Mouse (Mus musculus) T-cell, adult 2 months (primary cell): ENCODE data around the gene Usp54.
"Not testable (repeated sequence)": the region's sequence is repeated elsewhere in the genome, so short reads cannot be mapped to it uniquely, and the experiment has no call there.

Experiments used
- DNase-seq: peaks from one replicate; pipeline ENCODE4 v3.0.0; 2022; ENCODE audit warnings: low spot score

Gene Usp54

GRCm38 (mm10) chr14:20654690-20655421, 14.0 kb upstream of the Usp54 start:
- DNase-seq, result no peak

- no peak for DNase-seq
Observed at GRCm38 (mm10) chr14:20651722-20652256, 10.9 kb upstream of the Usp54 start.

DNA sequence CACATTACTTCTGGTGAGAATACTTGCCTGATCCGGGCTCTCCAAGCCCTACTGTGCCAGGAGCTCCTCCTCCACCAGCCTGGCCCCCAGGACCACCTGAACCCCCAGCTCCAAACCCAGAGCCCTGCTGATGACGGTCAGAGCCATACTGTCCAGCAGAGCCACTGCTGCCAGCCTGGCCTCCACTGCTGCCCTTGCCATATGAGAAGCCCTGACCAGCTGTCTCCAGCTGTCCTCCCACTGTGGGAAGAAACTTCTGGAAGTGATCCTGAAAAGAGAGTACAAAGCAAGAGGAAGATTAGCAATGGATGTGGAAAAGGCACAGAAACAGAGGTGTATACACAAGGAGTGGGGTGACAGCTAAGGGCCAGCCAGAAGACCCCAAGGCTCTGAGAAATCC, 10.1 kb upstream of the Usp54 start:
- no peak for DNase-seq

DNA sequence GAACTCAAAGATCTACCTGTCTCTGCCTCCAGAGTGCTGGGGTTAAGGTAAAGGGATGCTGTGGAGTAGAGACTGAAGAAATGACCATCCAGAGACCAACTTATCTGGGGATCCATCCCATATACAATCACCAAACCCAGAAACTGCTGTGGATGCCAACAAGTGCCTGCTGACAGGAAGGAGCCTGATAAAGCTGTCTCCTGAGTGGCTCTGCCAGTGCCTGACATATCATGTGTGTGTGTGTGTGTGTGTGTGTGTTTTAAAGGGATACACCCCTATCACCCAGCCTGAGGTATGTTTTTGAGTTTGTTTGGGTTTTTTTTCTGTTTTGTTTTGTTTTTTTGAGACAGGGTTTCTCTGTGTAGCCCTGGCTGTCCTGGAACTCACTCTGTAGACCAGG, 5.5 kb upstream of the Usp54 start:
- DNase-seq, result no peak

- DNase-seq, result no peak
Observed at GRCm38 (mm10) chr14:20645547-20645946, 4.7 kb upstream of the Usp54 start.

DNA sequence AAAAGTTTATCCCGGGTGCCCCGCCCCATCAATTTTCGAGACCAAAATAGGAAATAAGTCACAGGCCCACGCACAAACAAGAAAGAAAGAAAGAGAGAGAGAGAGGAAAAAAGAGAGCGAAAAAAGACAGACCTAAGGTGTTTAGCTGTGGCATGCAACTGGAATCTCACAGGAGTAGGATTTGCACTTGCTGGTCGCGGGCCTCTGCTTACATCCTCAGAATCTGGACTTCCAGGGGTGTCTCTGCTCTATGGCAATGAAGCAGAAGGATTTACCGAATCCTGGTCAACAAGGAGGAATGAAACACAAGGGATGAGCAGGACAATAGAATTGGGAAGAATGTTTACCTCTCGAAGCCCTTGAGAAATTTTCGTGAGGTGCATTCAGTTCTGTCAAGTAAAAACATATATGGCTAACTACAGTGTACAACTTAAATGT, 594 bp upstream of the Usp54 start:
- no peak for DNase-seq

DNA sequence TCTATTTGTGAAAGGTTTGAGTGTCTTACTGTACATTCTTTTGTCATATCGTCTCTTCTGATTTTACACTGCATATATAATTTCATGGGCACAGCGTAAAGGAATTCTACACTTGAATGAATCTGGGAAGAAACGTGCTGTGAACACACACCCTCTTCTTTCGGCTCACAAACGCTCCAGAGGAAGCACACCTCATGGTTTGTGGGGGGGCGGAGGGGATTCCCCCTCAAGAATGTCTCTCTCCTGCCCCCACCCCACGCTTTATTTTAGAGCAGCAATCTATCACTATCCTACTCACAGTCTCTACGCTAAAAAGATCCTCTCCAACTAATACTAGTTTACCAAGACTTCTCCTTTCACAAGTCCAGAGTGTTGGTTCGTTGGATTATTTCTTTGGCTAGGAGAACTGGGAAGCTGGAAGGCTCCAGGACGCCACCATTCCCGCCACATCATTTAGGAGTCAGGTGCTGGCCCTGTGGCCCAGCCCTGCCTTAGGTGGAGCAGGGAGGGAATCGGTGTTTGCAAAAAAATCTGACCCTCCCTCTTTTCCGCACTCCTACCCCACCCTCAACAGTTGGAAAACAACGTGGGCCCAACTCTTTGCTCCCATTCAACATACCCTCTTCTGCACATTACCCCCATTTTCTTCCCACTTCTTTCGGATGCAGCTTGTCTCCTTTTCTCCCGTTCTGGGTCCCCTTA, 794 bp downstream of the Usp54 start:
- DNase-seq, result peak; percentile 66

DNA sequence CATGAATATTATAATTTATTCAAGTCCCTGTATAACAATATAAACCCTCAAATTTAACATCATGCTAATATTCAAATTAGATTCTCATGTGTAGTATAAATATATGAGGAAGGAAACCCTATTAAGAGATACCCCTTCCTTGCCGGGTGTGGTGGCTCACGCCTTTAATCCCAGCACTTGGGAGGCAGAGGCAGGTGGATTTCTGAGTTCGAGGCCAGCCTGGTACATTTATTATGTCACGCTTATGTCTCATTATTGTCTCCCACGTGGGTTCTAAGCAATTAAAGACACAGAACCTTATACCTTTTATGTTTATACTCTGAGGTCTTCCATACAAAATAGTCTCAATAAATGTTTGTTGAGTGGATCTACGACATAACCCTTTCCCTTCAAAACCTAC, 2.2 kb downstream of the Usp54 start:
- no peak for DNase-seq

DNA sequence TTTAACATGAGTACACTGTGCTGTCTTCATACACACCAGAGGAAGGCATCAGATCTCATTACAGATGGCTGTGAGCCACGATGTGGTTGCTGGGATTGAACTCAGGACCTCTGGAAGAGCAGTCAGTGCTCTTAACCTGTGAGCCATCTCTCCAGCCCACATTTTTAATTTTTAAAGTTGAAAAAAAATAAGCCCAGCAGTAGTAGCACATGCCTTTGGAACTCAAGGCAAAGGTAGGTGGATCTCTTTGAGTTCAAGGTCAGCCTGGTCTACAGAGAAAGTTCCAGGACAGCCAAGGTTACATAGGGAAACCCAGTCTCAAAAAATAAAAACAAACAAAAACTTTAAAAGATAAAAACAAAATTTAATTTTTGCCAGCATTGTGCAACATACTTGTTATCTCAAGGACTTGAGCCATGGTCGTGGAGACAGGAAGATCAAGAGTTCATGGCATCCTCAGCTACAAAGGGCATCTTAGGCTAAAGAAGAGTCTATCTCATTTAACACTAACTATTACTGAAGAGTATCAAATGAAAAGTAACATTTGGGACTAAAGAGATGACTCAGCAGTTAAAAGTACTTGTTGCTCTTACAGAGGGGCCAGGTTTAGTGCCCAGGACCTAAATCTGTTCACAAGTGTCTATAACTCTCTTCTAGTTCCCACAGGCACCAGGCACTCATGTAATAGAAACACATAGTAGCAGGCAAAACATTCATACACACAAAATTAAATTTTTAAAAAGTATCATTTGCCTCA, 2.9 kb downstream of the Usp54 start:
- no peak for DNase-seq

- DNase-seq, result not testable (repeated sequence)
Observed at GRCm38 (mm10) chr14:20636968-20637367, 3.9 kb downstream of the Usp54 start.

DNA sequence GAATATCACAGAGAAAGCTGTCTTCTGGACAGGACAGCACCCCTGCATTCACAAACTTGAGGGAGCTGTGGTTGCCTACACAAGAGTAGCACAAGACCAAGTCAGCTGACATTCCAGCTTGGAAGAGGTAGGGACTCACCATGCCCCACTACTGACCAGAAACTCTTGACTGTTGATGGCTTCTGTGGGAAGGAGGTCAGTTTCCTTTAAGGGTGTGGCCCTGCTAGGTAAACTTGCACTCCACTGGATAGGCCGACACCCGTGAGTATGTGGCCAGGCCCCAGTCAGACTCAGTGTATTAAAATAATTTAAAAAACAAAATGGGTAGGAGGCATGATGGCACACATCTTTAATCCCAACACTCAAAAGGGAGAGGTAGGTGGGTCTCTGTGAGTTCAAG, 5.3 kb downstream of the Usp54 start:
- no peak for DNase-seq

- DNase-seq, result no peak
Observed at GRCm38 (mm10) chr14:20631253-20631652, 9.6 kb downstream of the Usp54 start.

GRCm38 (mm10) chr14:20626971-20627370, 13.9 kb downstream of the Usp54 start:
- no peak for DNase-seq

GRCm38 (mm10) chr14:20626447-20626846, 14.4 kb downstream of the Usp54 start:
- no peak for DNase-seq

- DNase-seq, result no peak
Observed at GRCm38 (mm10) chr14:20622907-20623306, 18.0 kb downstream of the Usp54 start.

- no peak for DNase-seq
Observed at GRCm38 (mm10) chr14:20622412-20622811, 18.5 kb downstream of the Usp54 start.

- no peak for DNase-seq
Observed at GRCm38 (mm10) chr14:20621903-20622302, 19.0 kb downstream of the Usp54 start.

DNA sequence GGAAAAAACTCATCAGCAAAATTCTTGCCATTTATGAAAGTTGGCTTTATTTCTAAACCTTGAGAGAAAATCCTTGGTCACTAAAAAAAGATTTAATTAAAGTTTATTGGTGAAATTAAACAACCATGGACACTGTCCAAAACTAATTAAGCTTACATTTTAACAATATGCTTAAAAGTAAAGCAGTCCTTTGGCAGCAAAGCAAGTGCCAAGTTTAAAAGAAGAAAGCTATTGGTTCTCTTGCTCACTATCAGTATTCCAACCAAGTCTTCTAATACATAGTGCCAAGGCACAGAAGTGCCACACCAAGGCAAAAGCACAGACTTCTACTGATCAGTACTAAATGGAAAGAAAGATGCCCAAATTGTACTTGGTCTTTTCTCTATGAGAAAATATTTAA, 21.7 kb downstream of the Usp54 start:
- no peak for DNase-seq

- DNase-seq, result no peak
Observed at GRCm38 (mm10) chr14:20618211-20618610, 22.7 kb downstream of the Usp54 start.

GRCm38 (mm10) chr14:20616421-20616820, 24.4 kb downstream of the Usp54 start:
- DNase-seq, result no peak

GRCm38 (mm10) chr14:20615075-20615474, 25.8 kb downstream of the Usp54 start:
- no peak for DNase-seq

DNA sequence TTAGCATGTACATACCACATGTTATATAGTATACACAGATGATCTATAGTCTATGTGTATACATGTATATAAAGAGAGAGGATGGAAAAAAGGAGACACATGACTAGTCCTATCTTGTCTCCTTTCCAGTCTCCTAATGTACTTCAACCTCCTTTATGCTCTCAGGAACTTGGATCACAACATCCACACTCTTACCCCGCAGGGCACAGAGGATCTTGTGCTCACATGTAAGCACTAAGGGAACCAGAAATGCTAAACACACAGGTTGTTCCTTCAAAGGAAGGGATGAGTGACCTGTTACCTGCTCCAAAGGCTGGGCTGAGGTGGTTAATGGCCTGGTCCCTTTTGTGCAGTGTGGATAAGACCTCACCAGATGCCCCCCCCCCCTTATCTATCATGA, 28.0 kb downstream of the Usp54 start:
- no peak for DNase-seq

- no peak for DNase-seq
Observed at GRCm38 (mm10) chr14:20610146-20610545, 30.7 kb downstream of the Usp54 start.
